Mouse (Mus musculus): ENCODE data around the gene Slc11a1.
A peak's percentile ranks its signal among the peaks of the same experiment; 100 is the strongest.

Slc11a1 gene

GRCm38 (mm10) chr1:74353453-74354229, 21.4 kb upstream of the Slc11a1 start:
- DNase-seq (ENCODE audit: low spot score), result no peak

GRCm38 (mm10) chr1:74357531-74357930, 17.5 kb upstream of the Slc11a1 start:
- DNase-seq (ENCODE audit: low spot score), result no peak

- no peak for DNase-seq (ENCODE audit: low spot score)
Observed at GRCm38 (mm10) chr1:74359952-74360517, 15.0 kb upstream of the Slc11a1 start.

- peak; percentile 96 for DNase-seq (ENCODE audit: low spot score)
Observed at GRCm38 (mm10) chr1:74361812-74362211, 13.2 kb upstream of the Slc11a1 start, which contains the start of gene Catip. TSS of gene Catip (plus strand) at chr1:74362108.

GRCm38 (mm10) chr1:74362325-74363229, 12.4 kb upstream of the Slc11a1 start:
- no peak for DNase-seq (ENCODE audit: low spot score)

- DNase-seq (ENCODE audit: low spot score), result no peak
Observed at GRCm38 (mm10) chr1:74363437-74363836, 11.6 kb upstream of the Slc11a1 start.

- no peak for DNase-seq (ENCODE audit: low spot score)
Observed at GRCm38 (mm10) chr1:74364270-74364669, 10.7 kb upstream of the Slc11a1 start.

GRCm38 (mm10) chr1:74367886-74368645, 6.9 kb upstream of the Slc11a1 start:
- peak; percentile 60 for DNase-seq (ENCODE audit: low spot score)

- DNase-seq (ENCODE audit: low spot score), result no peak
Observed at GRCm38 (mm10) chr1:74370040-74370439, 5.0 kb upstream of the Slc11a1 start.

- DNase-seq (ENCODE audit: low spot score), result no peak
Observed at GRCm38 (mm10) chr1:74373372-74373771, 1.6 kb upstream of the Slc11a1 start.

GRCm38 (mm10) chr1:74375561-74375960, 566 bp downstream of the Slc11a1 start:
- DNase-seq (ENCODE audit: low spot score), result no peak

- no peak for DNase-seq (ENCODE audit: low spot score)
Observed at GRCm38 (mm10) chr1:74376396-74376795, 1.4 kb downstream of the Slc11a1 start.

GRCm38 (mm10) chr1:74379058-74379504, 4.1 kb downstream of the Slc11a1 start:
- DNase-seq (ENCODE audit: low spot score), result no peak

- DNase-seq (ENCODE audit: low spot score), result no peak
Observed at GRCm38 (mm10) chr1:74380484-74380883, 5.5 kb downstream of the Slc11a1 start.

- DNase-seq (ENCODE audit: low spot score), result no peak
Observed at GRCm38 (mm10) chr1:74381588-74382021, 6.6 kb downstream of the Slc11a1 start.

- DNase-seq (ENCODE audit: low spot score), result no peak
Observed at GRCm38 (mm10) chr1:74383385-74383784, 8.4 kb downstream of the Slc11a1 start.

GRCm38 (mm10) chr1:74384525-74384924, 9.5 kb downstream of the Slc11a1 start:
- DNase-seq (ENCODE audit: low spot score), result no peak

GRCm38 (mm10) chr1:74385064-74385463, 10.1 kb downstream of the Slc11a1 start:
- no peak for DNase-seq (ENCODE audit: low spot score)

GRCm38 (mm10) chr1:74385531-74385930, 10.5 kb downstream of the Slc11a1 start:
- no peak for DNase-seq (ENCODE audit: low spot score)

- no peak for DNase-seq (ENCODE audit: low spot score)
Observed at GRCm38 (mm10) chr1:74386363-74386713, 11.3 kb downstream of the Slc11a1 start.

- DNase-seq (ENCODE audit: low spot score), result peak; percentile 97
Observed at GRCm38 (mm10) chr1:74386714-74387385, 11.9 kb downstream of the Slc11a1 start.
